Mouse (Mus musculus) kidney, embryonic 16.5 days (tissue): ENCODE measurements at regions not wholly inside any gene's neighbourhood (a gene's known extent, or its start where the extent isn't known, plus 50 kb on each side); places are given as distances from the start of the nearest gene placed in this dataset.
"Not testable (repeated sequence)": the region's sequence is repeated elsewhere in the genome, so short reads cannot be mapped to it uniquely, and the experiment has no call there.

Experiments used
- ATAC-seq: fragments of 200-750 bp; cut with Nextera tagmentation; 2 replicates; pipeline ENCODE4 v1.8.0; 2017; ENCODE audit warnings: moderate TSS enrichment; ENCODE audit not compliant: low FRiP score, low TSS enrichment
- H3K27ac ChIP-seq: fragments of 300-500 bp; sonication (generic); 2 replicates; pipeline ENCODE4 v1.5.1; 2014; ENCODE audit warnings: low read length
- H3K27me3 ChIP-seq: fragments of 300-500 bp; sonication (generic); 2 replicates; pipeline ENCODE4 v1.6.1; 2014; ENCODE audit warnings: low read length, control low read depth, mixed read lengths; ENCODE audit not compliant: insufficient read depth
- H3K36me3 ChIP-seq: fragments of 300-500 bp; sonication (generic); 2 replicates; pipeline ENCODE4 v1.6.1; 2014; ENCODE audit warnings: low read length, control low read depth, mixed read lengths; ENCODE audit not compliant: insufficient read depth
- H3K4me1 ChIP-seq: fragments of 300-500 bp; sonication (generic); 2 replicates; pipeline ENCODE4 v1.6.1; 2014; ENCODE audit warnings: low read length, control low read depth, mixed read lengths; ENCODE audit not compliant: insufficient read depth
- H3K4me2 ChIP-seq: fragments of 300-500 bp; sonication (generic); replicated peaks from 2 replicates; pipeline ENCODE4 v1.6.1; 2014; ENCODE audit warnings: low read depth, low read length
- H3K4me3 ChIP-seq: fragments of 300-500 bp; sonication (generic); 2 replicates; pipeline ENCODE4 v1.5.1; 2014; ENCODE audit warnings: mild to moderate bottlenecking, low read length
- H3K9ac ChIP-seq: fragments of 300-500 bp; sonication (generic); replicated peaks from 2 replicates; pipeline ENCODE4 v1.6.1; 2014; ENCODE audit warnings: low read length
- H3K9me3 ChIP-seq: fragments of 300-500 bp; sonication (generic); 2 replicates; pipeline ENCODE4 v1.6.1; 2016; ENCODE audit warnings: low read length, control low read depth
- WGBS: fragments of 180-500 bp; shearing (Covaris S2); extraction: QIAGEN DNeasy Blood & Tissue Kit; methylation state at CpG from one replicate; pipeline ENCODE4 v1.1.7; 2014; 5-methylcytosine and 5-hydroxymethylcytosine counted together

GRCm38 (mm10) chr7:113037825-113038613 is 84.3 kb downstream of the Rassf10 start:
- Histone ChIP-seq H3K4me2 (no peak overlapping the region), H3K27me3 (no peaks in the 10 kb centered on the region), H3K4me1 (no peaks in the 10 kb centered on the region), H3K9me3 (no peaks in the 10 kb centered on the region), H3K4me3 (no peak overlapping the region), H3K27ac (no peak overlapping the region), H3K36me3 (no peaks in the 10 kb centered on the region), H3K9ac (no peak overlapping the region)
- no peak for ATAC-seq
- WGBS, result 72% methylated on average over 12 of the region's 12 CpGs

- no peak overlapping the region for H3K27ac ChIP-seq
- H3K27me3 ChIP-seq, result no peaks in the 10 kb centered on the region
- no peak overlapping the region for H3K9ac ChIP-seq
- 79% methylated on average over 3 of the region's 3 CpGs for WGBS
- H3K4me3 ChIP-seq, result no peak overlapping the region
- H3K4me1 ChIP-seq, result no peaks in the 10 kb centered on the region
- no peak overlapping the region for H3K4me2 ChIP-seq
- ATAC-seq, result no peak
- no peaks in the 10 kb centered on the region for H3K9me3 ChIP-seq
- no peaks in the 10 kb centered on the region for H3K36me3 ChIP-seq
Observed at GRCm38 (mm10) chr7:113038906-113039671, 85.3 kb downstream of the Rassf10 start.

GRCm38 (mm10) chr7:113045613-113046159 is 91.9 kb downstream of the Rassf10 start:
- not testable (repeated sequence) for H3K4me2 ChIP-seq, H3K9me3 ChIP-seq, H3K27ac ChIP-seq, H3K4me3 ChIP-seq, H3K4me1 ChIP-seq, H3K27me3 ChIP-seq, ATAC-seq, H3K9ac ChIP-seq, H3K36me3 ChIP-seq
- 66% methylated on average over 7 of the region's 8 CpGs for WGBS

GRCm38 (mm10) chr7:113046406-113046805 is 92.6 kb downstream of the Rassf10 start:
- 92% methylated on average over 4 of the region's 4 CpGs for WGBS

GRCm38 (mm10) chr7:113047583-113047982 is 93.8 kb downstream of the Rassf10 start:
- Histone ChIP-seq H3K9ac (no peak overlapping the region), H3K4me2 (no peak overlapping the region), H3K9me3 (no peaks in the 10 kb centered on the region), H3K4me1 (no peaks in the 10 kb centered on the region), H3K27me3 (no peaks in the 10 kb centered on the region), H3K4me3 (no peak overlapping the region), H3K27ac (0 out of 2 replicates have a peak overlapping the region, but pooled peaks have one; percentile 64), H3K36me3 (no peaks in the 10 kb centered on the region)
- no peak for ATAC-seq
- WGBS, result 80% methylated on average over 3 of the region's 3 CpGs

More at GRCm38 (mm10) chr7:113046406-113046805, 92.6 kb downstream of the Rassf10 start:
- Histone ChIP-seq H3K4me2 (no peak overlapping the region), H3K27me3 (no peaks in the 10 kb centered on the region), H3K36me3 (no peaks in the 10 kb centered on the region), H3K27ac (no peak overlapping the region), H3K4me1 (no peaks in the 10 kb centered on the region), H3K9me3 (no peaks in the 10 kb centered on the region), H3K9ac (no peak overlapping the region), H3K4me3 (no peak overlapping the region)
- ATAC-seq, result no peak

- H3K4me3 ChIP-seq, result no peak overlapping the region
- no peak overlapping the region for H3K9ac ChIP-seq
- whole genome bisulfite sequencing, result 72% methylated on average over 4 of the region's 4 CpGs
- H3K9me3 ChIP-seq, result no peaks in the 10 kb centered on the region
- H3K27ac ChIP-seq, result peak overlapping the region; percentile 64; the same call in 1 of the 2 replicates
- no peaks in the 10 kb centered on the region for H3K4me1 ChIP-seq
- no peaks in the 10 kb centered on the region for H3K36me3 ChIP-seq
- H3K27me3 ChIP-seq, result no peaks in the 10 kb centered on the region
- no peak overlapping the region for H3K4me2 ChIP-seq
- peak; percentile 59 for ATAC-seq
Observed at GRCm38 (mm10) chr7:113048097-113048795, 94.5 kb downstream of the Rassf10 start.

- no peaks in the 10 kb centered on the region for H3K36me3 ChIP-seq
- no peak for ATAC-seq
- 90% methylated on average over 5 of the region's 5 CpGs for WGBS
- no peak overlapping the region for H3K4me3 ChIP-seq
- H3K9ac ChIP-seq, result no peak overlapping the region
- H3K9me3 ChIP-seq, result no peaks in the 10 kb centered on the region
- H3K27me3 ChIP-seq, result no peaks in the 10 kb centered on the region
- no peak overlapping the region for H3K27ac ChIP-seq
- no peak overlapping the region for H3K4me2 ChIP-seq
- no peaks in the 10 kb centered on the region for H3K4me1 ChIP-seq
Observed at GRCm38 (mm10) chr7:113049440-113049839, 95.7 kb downstream of the Rassf10 start.

- 0 out of 2 replicates have a peak, but pooled peaks cover 3% of the 10 kb centered on the region for H3K4me1 ChIP-seq
- WGBS, result 42% methylated on average over 1 of the region's 1 CpGs
- no peaks in the 10 kb centered on the region for H3K27me3 ChIP-seq
- no peak overlapping the region for H3K27ac ChIP-seq
- no peak overlapping the region for H3K4me2 ChIP-seq
- no peak overlapping the region for H3K9ac ChIP-seq
- ATAC-seq, result no peak
- no peaks in the 10 kb centered on the region for H3K36me3 ChIP-seq
- H3K4me3 ChIP-seq, result no peak overlapping the region
- H3K9me3 ChIP-seq, result no peaks in the 10 kb centered on the region
Observed at GRCm38 (mm10) chr7:113052952-113053351, 99.2 kb downstream of the Rassf10 start.

- no peaks in the 10 kb centered on the region for H3K36me3 ChIP-seq
- H3K4me2 ChIP-seq, result no peak overlapping the region
- no peaks in the 10 kb centered on the region for H3K9me3 ChIP-seq
- no peak overlapping the region for H3K4me3 ChIP-seq
- H3K4me1 ChIP-seq, result peaks cover 18% of the 10 kb centered on the region
- 61% methylated on average over 2 of the region's 2 CpGs for WGBS
- no peak for ATAC-seq
- H3K27me3 ChIP-seq, result no peaks in the 10 kb centered on the region
- H3K9ac ChIP-seq, result no peak overlapping the region
- no peak overlapping the region for H3K27ac ChIP-seq
Observed at GRCm38 (mm10) chr7:113056421-113056820, 102.7 kb downstream of the Rassf10 start.
